Mouse (Mus musculus) cortical plate, adult 2 months (tissue): ENCODE measurements around the gene Foxp1.

Experiments
- CTCF ChIP-seq: fragments of 200-500 bp; IDR thresholded peaks from 2 replicates; pipeline ENCODE4 v1.5.1; 2011; ENCODE audit warnings: mild to moderate bottlenecking, control low read depth, low read length; ENCODE audit not compliant: insufficient read depth; ENCODE audit errors: extremely low read depth
- POLR2A ChIP-seq: fragments of 200-500 bp; IDR thresholded peaks from 2 replicates; pipeline ENCODE4 v1.6.1; 2011; ENCODE audit warnings: mild to moderate bottlenecking, low read length, control low read depth; ENCODE audit not compliant: insufficient read depth; ENCODE audit errors: extremely low read depth

DNA sequence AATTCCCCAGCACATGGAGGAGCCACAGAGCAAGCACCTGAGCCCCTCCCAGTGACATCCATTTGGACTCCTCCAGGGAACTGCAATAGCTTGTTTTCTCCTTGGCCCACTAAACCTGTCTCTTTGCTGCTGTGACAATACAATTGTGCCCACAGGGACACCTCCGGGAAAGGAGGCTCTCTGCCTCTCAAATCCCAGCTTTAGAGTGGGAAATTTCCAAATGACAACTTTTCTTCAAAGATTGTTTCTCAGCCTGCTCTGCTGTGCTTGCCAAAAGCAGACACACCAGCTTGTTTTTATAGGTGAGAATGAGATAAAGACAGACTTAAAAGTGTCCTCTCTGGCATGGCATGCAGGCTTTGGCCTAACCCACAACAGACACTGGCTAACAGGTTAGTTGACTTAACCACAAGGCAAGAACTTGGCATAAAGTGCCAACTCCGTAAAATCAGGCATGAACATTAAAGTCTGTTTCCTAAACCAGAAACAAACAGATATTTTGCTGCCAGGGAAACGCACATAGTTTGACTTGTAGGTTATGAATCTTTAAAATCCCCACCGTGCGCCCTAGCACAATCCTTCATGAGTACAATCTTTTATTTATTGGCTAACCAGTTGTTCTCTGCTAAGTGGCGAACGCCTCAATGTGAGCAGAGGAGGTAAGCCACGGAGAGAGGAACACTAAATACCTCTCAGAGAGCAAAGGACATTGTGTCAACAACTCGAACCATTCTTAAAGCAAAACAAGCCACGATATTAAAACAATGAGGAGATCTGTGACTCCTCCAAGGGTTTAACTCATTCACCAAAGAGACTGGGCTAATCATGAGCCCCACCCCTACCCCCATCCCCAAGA lies 379.4 kb downstream of the Foxp1 start:
- TF ChIP-seq CTCF (no peak), POLR2A (no peak)
